Mouse (Mus musculus): ENCODE data around the gene Tcp11.

- TF ChIP-seq CTCF (IDR thresholded peaks at IDR 0.05; ENCODE audit: control insufficient read depth, insufficient read depth, insufficient read length), result no peak
- TF ChIP-seq MAX (IDR thresholded peaks at IDR 0.05), result no peak
- no peak for TF ChIP-seq USF1 (IDR thresholded peaks at IDR 0.05; ENCODE audit: low read depth)
- TF ChIP-seq CEBPB (IDR thresholded peaks at IDR 0.05; ENCODE audit: low read depth), result no peak
- TF ChIP-seq MYOD1 (IDR thresholded peaks at IDR 0.05; ENCODE audit: control insufficient read depth, insufficient read length, low read depth), result no peak
- TF ChIP-seq MYOG (IDR thresholded peaks at IDR 0.05; ENCODE audit: control insufficient read depth, extremely low read depth, insufficient read length), result no peak
These were observed 352 bp upstream of the Tcp11 start for GRCm38 (mm10) chr17:28080817-28081165.

Measured in C2C12 (cell line).